Mouse (Mus musculus): ENCODE measurements around the gene Olfr1431.
"Not testable (repeated sequence)": the region's sequence is repeated elsewhere in the genome, so short reads cannot be mapped to it uniquely, and the experiment has no call there.

Gene Olfr1431

DNA sequence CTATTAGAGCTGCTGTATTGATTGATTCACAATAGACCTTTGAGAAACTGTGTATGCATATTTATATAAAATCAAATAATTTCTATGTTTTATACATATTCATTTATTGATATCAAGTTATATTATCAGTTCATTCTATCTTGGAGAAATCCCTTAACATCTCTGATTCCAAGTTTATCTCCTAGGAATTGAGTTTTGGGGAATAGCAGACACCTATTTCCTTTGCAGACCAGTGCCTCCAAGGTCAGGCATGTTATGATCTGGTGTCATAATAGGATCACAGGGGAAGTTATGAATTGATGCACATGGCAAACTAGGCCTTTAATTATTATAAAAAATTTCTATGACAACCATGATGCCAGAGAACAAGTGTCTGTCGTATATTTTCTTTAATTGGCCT lies at the start of gene Olfr1431:
Olfr1431 (plus strand) TSS at position 301 of the 400 bp plus-strand sequence.
- no peak for DNase-seq (ENCODE audit: extremely low read depth, insufficient read length, low spot score)

GRCm38 (mm10) chr19:12170062-12170599 lies 30.3 kb upstream of the Olfr1431 start, which contains the start of gene Olfr1555-ps1:
Gene Olfr1555-ps1 (minus strand): TSS chr19:12170112.
- DNase-seq (ENCODE audit: extremely low read depth, insufficient read length, low spot score): not testable (repeated sequence)

DNA sequence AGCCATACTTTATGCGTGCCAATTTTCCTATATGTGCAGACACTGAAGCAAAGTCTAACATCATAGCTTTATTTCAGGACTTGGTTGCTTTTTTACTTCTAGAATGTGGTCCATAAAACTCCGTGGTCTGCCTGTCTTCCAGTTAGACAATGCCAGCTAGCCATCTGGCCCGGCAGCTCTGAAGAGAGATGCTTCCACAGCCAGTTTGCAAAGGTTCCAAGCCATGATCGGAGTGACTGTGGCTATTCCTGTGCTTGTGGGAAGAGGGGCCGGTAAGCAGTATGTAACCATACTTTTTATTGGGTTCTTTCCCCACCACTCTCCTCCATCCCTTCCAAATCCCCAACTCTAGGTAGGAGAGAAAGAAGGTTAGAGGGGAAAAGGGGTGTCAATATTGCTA lies 25.0 kb upstream of the Olfr1431 start:
- not testable (repeated sequence) for DNase-seq (ENCODE audit: extremely low read depth, insufficient read length, low spot score)

- DNase-seq (ENCODE audit: extremely low read depth, insufficient read length, low spot score): not testable (repeated sequence)
These were observed 1.4 kb upstream of the Olfr1431 start for GRCm38 (mm10) chr19:12199076-12199475.

DNA sequence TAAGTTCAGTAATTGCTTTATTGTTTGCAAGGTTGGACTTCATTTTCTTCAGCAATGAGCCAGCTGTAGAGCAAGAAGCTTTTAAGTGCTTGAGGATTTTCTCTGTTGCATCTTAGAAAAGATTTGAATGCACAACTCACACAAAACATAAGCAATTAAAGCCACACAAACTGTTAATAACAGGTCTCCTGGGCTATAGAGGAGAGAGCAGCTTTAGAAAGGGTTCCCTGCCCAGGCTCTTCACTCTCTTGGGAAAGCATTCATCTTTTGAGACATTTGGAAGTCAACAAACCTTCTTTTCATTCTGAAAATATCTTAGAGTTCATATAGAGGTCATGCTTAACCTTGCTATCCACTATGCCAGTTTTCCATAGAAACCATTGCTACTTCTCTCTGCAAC lies 32.1 kb downstream of the Olfr1431 start, which contains the start of gene Olfr1432:
Olfr1432 (minus strand) TSS at position 101 of the 400 bp plus-strand sequence.
- DNase-seq (ENCODE audit: extremely low read depth, insufficient read length, low spot score): not testable (repeated sequence)

DNA sequence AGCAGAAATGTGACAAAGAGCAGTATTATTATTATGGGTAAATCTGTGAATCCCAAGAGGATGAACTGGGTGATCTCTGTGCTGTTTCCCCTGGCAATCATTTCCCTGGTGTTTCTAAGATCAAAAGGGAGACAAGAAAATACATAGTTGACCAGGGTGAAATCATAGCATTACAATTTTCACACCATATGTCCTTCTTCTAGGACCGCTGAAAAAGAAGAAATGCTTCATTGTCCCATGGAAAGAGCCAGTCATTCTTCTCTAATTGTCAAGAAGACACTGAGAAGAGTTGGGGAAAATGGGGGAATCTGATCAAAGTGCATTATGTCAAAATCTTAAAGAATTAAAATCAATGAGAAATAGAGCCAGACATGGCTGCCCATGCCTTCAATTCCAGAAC lies 41.1 kb downstream of the Olfr1431 start, which contains the start of gene Olfr262:
Olfr262 (minus strand) TSS at position 101 of the 400 bp plus-strand sequence.
- no peak for DNase-seq (ENCODE audit: extremely low read depth, insufficient read length, low spot score)

GRCm38 (mm10) chr19:12260732-12261131 lies 60.3 kb downstream of the Olfr1431 start, which contains the start of gene Olfr235:
Gene Olfr235 (plus strand): TSS chr19:12261032.
- DNase-seq (ENCODE audit: extremely low read depth, insufficient read length, low spot score): no peak

All from 3134 (cell line).